Mouse (Mus musculus) C2C12 (cell line): ENCODE data around the gene Wdr83os. TPM values are rescaled to one million over a fixed set of nuclear protein-coding genes. Genes with fewer than 3 reads are reported as not detected.

Experiments used
- H3K27me3 ChIP-seq: one replicate; pipeline ENCODE4 v1.6.1; 2011; ENCODE audit not compliant: control insufficient read depth, insufficient read depth, insufficient read length
- H3K36me3 ChIP-seq: one replicate; pipeline ENCODE4 v1.6.1; 2011; ENCODE audit not compliant: control insufficient read depth, insufficient read depth
- H3K4me3 ChIP-seq: one replicate; pipeline ENCODE4 v1.5.1; 2011; ENCODE audit warnings: mild to moderate bottlenecking, control low read depth; ENCODE audit not compliant: poor library complexity, insufficient read depth, severe bottlenecking
- H3K79me2 ChIP-seq: one replicate; pipeline ENCODE4 v1.6.1; 2011; ENCODE audit not compliant: control insufficient read depth, insufficient read depth
- H3K79me3 ChIP-seq: one replicate; pipeline ENCODE4 v1.6.1; 2011; ENCODE audit warnings: low read depth, control low read depth
- H3ac ChIP-seq: one replicate; pipeline ENCODE3; 2011; ENCODE audit warnings: low read depth; ENCODE audit not compliant: control insufficient read depth, insufficient read length
- CEBPB ChIP-seq: IDR thresholded peaks from one replicate; pipeline ENCODE4 v1.6.1; 2011; ENCODE audit warnings: low read depth, mild to moderate bottlenecking, control low read depth, moderate library complexity
- CTCF ChIP-seq: IDR thresholded peaks from one replicate; pipeline ENCODE4 v1.5.1; 2011; ENCODE audit not compliant: control insufficient read depth, insufficient read depth, insufficient read length
- FOSL1 ChIP-seq: IDR thresholded peaks from one replicate; pipeline ENCODE4 v1.8.0; 2011; ENCODE audit warnings: mild to moderate bottlenecking, low read length; ENCODE audit not compliant: poor library complexity, insufficient read depth, severe bottlenecking
- MAX ChIP-seq: IDR thresholded peaks from one replicate; pipeline ENCODE4 v1.6.1; 2011; ENCODE audit warnings: mild to moderate bottlenecking, control low read depth
- MYOD1 ChIP-seq: IDR thresholded peaks from one replicate; pipeline ENCODE4 v1.6.1; 2011; ENCODE audit warnings: low read depth; ENCODE audit not compliant: control insufficient read depth, insufficient read length
- MYOG ChIP-seq: IDR thresholded peaks from one replicate; pipeline ENCODE4 v1.6.1; 2011; ENCODE audit not compliant: control insufficient read depth, insufficient read length; ENCODE audit errors: extremely low read depth
- USF1 ChIP-seq: IDR thresholded peaks from one replicate; pipeline ENCODE4 v1.6.1; 2011; ENCODE audit warnings: low read depth, mild to moderate bottlenecking, control low read depth, moderate library complexity
- long read RNA-seq, 2 experiments: library from polyadenylated mRNA; unstranded; transcript quantifications; one replicate each; pipeline ENCODE4 v2.0.0; 2019 to 2020
- polyA plus RNA-seq: library from polyadenylated mRNA; unstranded; fragments of >200 nt; fragmentation: generic; extraction: Trizol; gene quantifications from one replicate; pipeline ENCODE4 v1.2.1, GENCODE M21; 2012; ENCODE audit warnings: missing spikeins

The Wdr83os gene
- 152 TPM for polyA plus RNA-seq
- long read RNA-seq, experiment 1, transcript Wdr83os-203 (3 exons, 798 nt), result minor isoform, 24 of 241 reads
- long read RNA-seq, experiment 1, transcript Wdr83os-201 (4 exons, 922 nt), result major isoform, 189 of 241 reads
- long read RNA-seq, experiment 1, partial matches to known transcripts, result 11 of 241 reads
- long read RNA-seq, experiment 1, other reads (novel, unspliced or antisense), result 16 of 241 reads
- long read RNA-seq, experiment 2, transcript Wdr83os-201 (4 exons, 922 nt), result major isoform, 49 of 52 reads
- long read RNA-seq, experiment 2, partial matches to known transcripts, result 0 of 52 reads
- long read RNA-seq, experiment 2, other reads (novel, unspliced or antisense), result 1 of 52 reads

GRCm38 (mm10) chr8:85080532-85081215 is at the start of gene Wdr83os:
Wdr83os (plus strand) TSS chr8:85080740.
- Histone ChIP-seq H3K79me3 (peaks cover 15% of the 10 kb centered on the region), H3K27me3 (no peaks in the 10 kb centered on the region), H3K79me2 (peaks cover 28% of the 10 kb centered on the region), H3ac (peak within 1 kb of the TSS; percentile 83), H3K4me3 (peak within 1 kb of the TSS; percentile 69), H3K36me3 (peaks cover 34% of the 10 kb centered on the region)
- TF ChIP-seq MAX, result peak; percentile 9
- TF ChIP-seq FOSL1, result no peak

GRCm38 (mm10) chr8:85032622-85033311 is 47.8 kb upstream of the Wdr83os start:
- peaks cover 52% of the 10 kb centered on the region for H3K36me3 ChIP-seq
- no peak overlapping the region for H3ac ChIP-seq
- no peaks in the 10 kb centered on the region for H3K27me3 ChIP-seq
- peaks cover 80% of the 10 kb centered on the region for H3K79me2 ChIP-seq
- no peak for TF ChIP-seq FOSL1
- TF ChIP-seq MAX, result no peak
- no peak for TF ChIP-seq CTCF
- no peak for TF ChIP-seq USF1
- TF ChIP-seq MYOD1, result no peak
- no peak for TF ChIP-seq CEBPB
- no peak for TF ChIP-seq MYOG
- peaks cover 54% of the 10 kb centered on the region for H3K79me3 ChIP-seq
- no peak overlapping the region for H3K4me3 ChIP-seq

GRCm38 (mm10) chr8:85033867-85034266 is 46.7 kb upstream of the Wdr83os start:
- TF ChIP-seq MYOG (no peak), CTCF (no peak), MAX (no peak), FOSL1 (no peak), MYOD1 (no peak), USF1 (no peak), CEBPB (no peak)
- Histone ChIP-seq H3K27me3 (no peaks in the 10 kb centered on the region), H3K4me3 (no peak overlapping the region), H3K36me3 (peaks cover 50% of the 10 kb centered on the region), H3ac (no peak overlapping the region), H3K79me3 (peaks cover 54% of the 10 kb centered on the region), H3K79me2 (peaks cover 80% of the 10 kb centered on the region)

GRCm38 (mm10) chr8:85034764-85035163 is 45.8 kb upstream of the Wdr83os start:
- no peaks in the 10 kb centered on the region for H3K27me3 ChIP-seq
- H3K79me3 ChIP-seq, result peaks cover 54% of the 10 kb centered on the region
- H3K79me2 ChIP-seq, result peaks cover 80% of the 10 kb centered on the region
- TF ChIP-seq USF1 (no peak), CEBPB (no peak), MAX (no peak), MYOD1 (no peak), FOSL1 (no peak)
- H3K4me3 ChIP-seq, result no peak overlapping the region
- H3K36me3 ChIP-seq, result peaks cover 44% of the 10 kb centered on the region
- no peak overlapping the region for H3ac ChIP-seq

GRCm38 (mm10) chr8:85035165-85035727 is 45.3 kb upstream of the Wdr83os start:
- Histone ChIP-seq H3ac (peak overlapping the region; percentile 39), H3K27me3 (no peaks in the 10 kb centered on the region), H3K79me3 (peaks cover 54% of the 10 kb centered on the region), H3K36me3 (peaks cover 44% of the 10 kb centered on the region), H3K4me3 (no peak overlapping the region), H3K79me2 (peaks cover 80% of the 10 kb centered on the region)
- no peak for TF ChIP-seq MAX
- no peak for TF ChIP-seq CTCF
- no peak for TF ChIP-seq FOSL1
- no peak for TF ChIP-seq USF1
- no peak for TF ChIP-seq CEBPB
- no peak for TF ChIP-seq MYOG
- no peak for TF ChIP-seq MYOD1
